Mouse (Mus musculus): ENCODE results near the gene Myl4.

The Myl4 gene

DNA sequence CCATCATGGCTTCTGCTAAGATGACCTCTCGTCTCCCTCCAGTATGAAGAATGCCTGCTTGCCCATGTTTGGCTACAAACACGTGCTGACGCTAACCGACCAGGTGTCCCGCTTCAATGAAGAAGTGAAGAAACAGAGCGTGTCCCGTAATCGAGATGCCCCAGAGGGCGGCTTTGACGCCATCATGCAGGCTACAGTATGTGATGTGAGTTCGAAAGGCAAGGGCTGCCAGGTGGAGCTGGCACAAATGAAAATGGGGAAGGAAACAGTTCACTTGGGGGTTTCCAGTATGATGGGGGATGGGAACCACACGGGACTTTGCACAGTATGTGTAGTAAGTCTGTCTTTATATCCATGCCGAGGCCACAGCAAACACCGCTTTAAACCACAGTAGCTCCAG, 86.5 kb downstream of the Myl4 start:
- DNase-seq: no peak

- no peak for DNase-seq
Measured at GRCm38 (mm10) chr11:104638006-104638405, 87.5 kb downstream of the Myl4 start.

GRCm38 (mm10) chr11:104638906-104639305, 88.4 kb downstream of the Myl4 start:
- no peak for DNase-seq

DNA sequence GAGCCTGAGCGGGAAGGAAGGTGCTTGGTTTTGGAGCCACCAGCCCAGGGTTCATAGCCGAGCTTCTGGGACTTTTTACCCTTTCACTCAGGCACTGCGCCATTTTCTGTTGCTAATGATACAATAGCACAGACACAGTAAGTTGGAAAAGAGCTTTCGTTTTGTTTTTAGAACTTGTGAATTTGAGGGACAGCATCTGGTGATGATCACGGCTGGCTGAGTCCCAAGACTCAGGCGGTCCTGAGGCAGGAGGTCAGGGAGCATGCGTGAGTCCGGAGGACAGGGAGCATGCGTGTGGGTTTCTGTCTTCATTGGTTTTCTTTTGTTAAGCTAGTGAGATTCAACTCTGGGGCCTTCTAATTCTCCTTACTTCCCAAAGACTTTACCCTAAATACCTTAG, 89.2 kb downstream of the Myl4 start:
- no peak for DNase-seq

DNA sequence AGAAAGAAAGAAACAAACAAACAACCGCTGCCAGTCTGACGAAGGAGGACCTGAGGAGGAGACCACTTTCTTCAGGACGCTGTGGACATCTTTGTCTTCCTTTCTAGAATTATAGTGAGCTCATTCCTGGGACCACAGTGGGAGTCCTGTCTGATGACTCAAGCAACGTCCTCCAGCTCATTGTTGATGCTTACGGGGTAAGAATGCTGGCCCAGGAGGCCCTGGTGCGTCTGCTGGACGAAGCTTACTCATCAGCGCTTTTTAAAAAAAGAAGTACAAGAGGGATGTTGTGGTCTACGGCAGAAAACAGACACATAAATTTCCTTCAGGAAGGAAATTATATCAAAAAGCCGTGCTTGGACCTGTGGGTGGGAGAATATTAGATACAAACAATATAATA, 90.4 kb downstream of the Myl4 start:
- DNase-seq: no peak

- DNase-seq: no peak
Measured at GRCm38 (mm10) chr11:104643236-104643635, 92.8 kb downstream of the Myl4 start.

All from embryo, embryonic 11 days (tissue).